19 mouse cellular contexts compared by ENCODE assay signal in the genomic region with DNA sequence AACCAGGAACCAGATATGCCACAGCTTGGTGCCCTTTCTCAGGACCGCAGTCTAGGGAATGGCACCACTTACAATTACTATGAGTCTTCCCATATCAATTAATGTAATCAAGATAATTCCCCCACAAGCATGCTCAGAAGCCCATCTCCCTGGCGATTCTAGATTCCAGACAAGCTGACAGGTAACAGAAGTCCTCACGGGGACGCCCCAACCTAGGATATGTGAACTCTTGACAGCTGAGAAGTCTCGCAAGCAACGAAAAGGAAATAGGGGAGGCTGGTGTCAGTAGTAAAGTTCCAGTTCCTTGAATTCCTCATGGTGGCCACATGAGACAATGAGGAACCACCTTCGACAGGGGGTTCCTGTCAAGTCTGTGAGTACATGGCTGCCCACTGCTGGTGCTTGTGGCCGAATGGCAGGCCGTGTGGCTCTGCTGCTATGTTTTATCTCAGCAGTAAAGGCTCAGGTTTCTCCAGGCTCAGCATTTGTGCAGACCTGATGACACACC. TPM values are rescaled to one million over a fixed set of nuclear protein-coding genes. Genes with fewer than 3 reads are reported as not detected.
A peak's percentile ranks its signal among the peaks of the same experiment; 100 is the strongest.
DNase-seq lines count a peak whose midpoint lies in the region; ATAC-seq and TF ChIP-seq lines count a peak whose summit lies in the region.
"Had no signal": no experiment of that assay in that cellular context is flagged by ENCODE, and none has a peak within 500 bp of the region (broad histone marks: within the 10 kb centered on the region; RNA-seq: fewer than 3 reads in every experiment).

No protein-coding gene starts in this region.

- no peak for ATAC-seq in liver, postnatal 0 days
- no peak for ATAC-seq in liver, embryonic 12.5 days
- peak; percentile 83 for ATAC-seq in megakaryocyte, adult 5-6 weeks (ENCODE audit: poor library complexity, severe bottlenecking)
- no peak for ATAC-seq in neural tube, embryonic 15.5 days (ENCODE audit: low FRiP score)
- ATAC-seq: forebrain, embryonic 13.5 days; intestine, embryonic 15.5 days had no signal

- no peak for TF ChIP-seq EP300 in liver, postnatal 0 days (IDR thresholded peaks at IDR 0.05; ENCODE audit: low read depth)
- no peak for TF ChIP-seq EP300 in CH12.LX (IDR thresholded peaks at IDR 0.05; ENCODE audit: low read length)

- in situ Hi-C loops in CH12.LX (cut with MboI; ENCODE audit: low pct_ligation_motif_present, low pct_unique_long_range_greater_than_20kb, low sequenced_read_pairs): loop anchor here (25.0 kb wide), 1 partner anchor 399 kb away; no protein-coding TSS in a partner anchor

- peak; percentile 88 for DNase-seq in heart, adult 11 months
- DNase-seq in heart, postnatal 14 days: no peak
- DNase-seq in liver, postnatal 0 days: no peak
- no peak for DNase-seq in CH12.LX (ENCODE audit: extremely low read depth)
- no peak for DNase-seq in ovary, postnatal 36 days (ENCODE audit: low spot score)
- DNase-seq: adrenal gland, postnatal 14 days; cerebellum, adult 11-12 months; heart, postnatal 36 days; liver; right cerebral cortex, adult 18-20 months; thymus, adult 2 months had no signal

- peak; percentile 49 for TF ChIP-seq RAD21 in CH12.LX (IDR thresholded peaks at IDR 0.05; ENCODE audit: low read depth, low read length)

- peaks cover 14% of the 10 kb centered on the region for H3K4me1 ChIP-seq in liver, postnatal 0 days (ENCODE audit: insufficient read depth)
- H3K4me1 ChIP-seq in liver, embryonic 12.5 days: peaks cover 7% of the 10 kb centered on the region; the same call in 1 of the 2 replicates
- H3K4me1 ChIP-seq in CH12.LX (ENCODE audit: control insufficient read depth in 1 of 2, insufficient read depth in 2 of 2): peaks cover 11 to 23% of the 10 kb centered on the region in 2 experiments
- H3K4me1 ChIP-seq in neural tube, embryonic 15.5 days: peaks cover 11% of the 10 kb centered on the region
- H3K4me1 ChIP-seq: forebrain, embryonic 13.5 days had no signal

- H3K9ac ChIP-seq in liver, postnatal 0 days (replicated peaks): no peak overlapping the region
- no peak overlapping the region for H3K9ac ChIP-seq in liver, embryonic 12.5 days
- no peak overlapping the region for H3K9ac ChIP-seq in CH12.LX (ENCODE audit: insufficient read depth, low read depth)
- no peak overlapping the region for H3K9ac ChIP-seq in neural tube, embryonic 15.5 days (replicated peaks)
- H3K9ac ChIP-seq: forebrain, embryonic 13.5 days; intestine, embryonic 15.5 days had no signal

- 46% methylated on average over 9 of the region's 9 CpGs for WGBS in liver, postnatal 0 days (ENCODE audit: insufficient replicate concordance)
- 34% methylated on average over 9 of the region's 9 CpGs for WGBS in liver, embryonic 12.5 days (ENCODE audit: insufficient replicate concordance)
- 83% methylated on average over 9 of the region's 9 CpGs for WGBS in neural tube, embryonic 15.5 days

- no peaks in the 10 kb centered on the region for H3K27me3 ChIP-seq in liver, postnatal 0 days (ENCODE audit: insufficient read depth, low read length)
- H3K27me3 ChIP-seq in liver, embryonic 12.5 days (replicated peaks): no peaks in the 10 kb centered on the region
- peaks cover 53% of the 10 kb centered on the region for H3K27me3 ChIP-seq in CH12.LX (replicated peaks)
- peaks cover 48% of the 10 kb centered on the region for H3K27me3 ChIP-seq in neural tube, embryonic 15.5 days (replicated peaks)
- H3K27me3 ChIP-seq: intestine, embryonic 15.5 days had no signal

- no peak for TF ChIP-seq POLR2A in CH12.LX (IDR thresholded peaks at IDR 0.05; ENCODE audit: low read depth, low read length)

- no peaks in the 10 kb centered on the region for H3K79me2 ChIP-seq in CH12.LX (replicated peaks; ENCODE audit: control insufficient read depth, extremely low read depth, insufficient read depth, poor library complexity, severe bottlenecking)

- intact Hi-C loops in heart, postnatal 14 days (cut with DNase I): no loop called here

- no peak overlapping the region for H3K4me3 ChIP-seq in liver, postnatal 0 days (ENCODE audit: low read depth, low read length)
- no peak overlapping the region for H3K4me3 ChIP-seq in liver, embryonic 12.5 days
- H3K4me3 ChIP-seq in CH12.LX (replicated peaks in 1 of 3; ENCODE audit: low read depth in 2 of 3, low read length in 2 of 3, poor library complexity in 1 of 3): no peak overlapping the region
- no peak overlapping the region for H3K4me3 ChIP-seq in neural tube, embryonic 15.5 days (replicated peaks)
- H3K4me3 ChIP-seq: forebrain, embryonic 13.5 days; heart, embryonic 10.5 days; intestine, embryonic 15.5 days had no signal

- no peak overlapping the region for H3K27ac ChIP-seq in liver, postnatal 0 days (ENCODE audit: low read depth)
- no peak overlapping the region for H3K27ac ChIP-seq in liver, embryonic 12.5 days
- no peak overlapping the region for H3K27ac ChIP-seq in CH12.LX (ENCODE audit: insufficient read depth, low read depth)
- H3K27ac ChIP-seq in neural tube, embryonic 15.5 days (replicated peaks): no peak overlapping the region
- H3K27ac ChIP-seq: forebrain, embryonic 13.5 days; heart, embryonic 10.5 days; intestine, embryonic 15.5 days; macrophage had no signal

- peak; percentile 51 for TF ChIP-seq CTCF in liver, postnatal 0 days (IDR thresholded peaks at IDR 0.05; ENCODE audit: low read depth)
- TF ChIP-seq CTCF in CH12.LX (conservative IDR thresholded peaks at IDR 0.05 in 1 of 2, IDR thresholded peaks at IDR 0.05 in 1 of 2; ENCODE audit: low read depth in 2 of 2, low read length in 2 of 2): peak in 1 of 2 experiments; percentile 45; a peak in 2 of 4 replicates

- H3K9me3 ChIP-seq in liver, postnatal 0 days (ENCODE audit: low read length): no peaks in the 10 kb centered on the region
- H3K9me3 ChIP-seq in liver, embryonic 12.5 days (replicated peaks): no peaks in the 10 kb centered on the region
- H3K9me3 ChIP-seq in CH12.LX (replicated peaks; ENCODE audit: low read length): no peaks in the 10 kb centered on the region
- no peaks in the 10 kb centered on the region for H3K9me3 ChIP-seq in neural tube, embryonic 15.5 days (replicated peaks)
- H3K9me3 ChIP-seq: forebrain, embryonic 13.5 days; G1E; heart, embryonic 10.5 days; intestine, embryonic 15.5 days had no signal

- no peaks in the 10 kb centered on the region for H3K36me3 ChIP-seq in liver, postnatal 0 days (replicated peaks; ENCODE audit: insufficient read depth, low read length)
- H3K36me3 ChIP-seq in liver, embryonic 12.5 days: no peaks in the 10 kb centered on the region
- H3K36me3 ChIP-seq in CH12.LX (replicated peaks in 1 of 2; ENCODE audit: control insufficient read depth in 1 of 2, insufficient read depth in 1 of 2, low read length in 1 of 2): no peaks in the 10 kb centered on the region
- H3K36me3 ChIP-seq in neural tube, embryonic 15.5 days: no peaks in the 10 kb centered on the region
- H3K36me3 ChIP-seq: G1E; heart, embryonic 10.5 days; intestine, embryonic 15.5 days had no signal

- no peak overlapping the region for H3K4me2 ChIP-seq in liver, postnatal 0 days (ENCODE audit: low read depth, low read length)
- H3K4me2 ChIP-seq in liver, embryonic 12.5 days: no peak overlapping the region
- H3K4me2 ChIP-seq in CH12.LX (ENCODE audit: insufficient read depth, low read depth, poor library complexity, severe bottlenecking): no peak overlapping the region
- H3K4me2 ChIP-seq in neural tube, embryonic 15.5 days: no peak overlapping the region
- H3K4me2 ChIP-seq: forebrain, embryonic 13.5 days; intestine, embryonic 15.5 days had no signal

- dilution Hi-C loops in CH12.LX (cut with MboI; ENCODE audit: extremely low pct_ligation_motif_present, extremely low pct_unique_long_range_greater_than_20kb, low sequenced_read_pairs): no loop called here

TF ChIP-seq in CH12.LX, 34 proteins besides CTCF, POLR2A, EP300 and RAD21:
- TF ChIP-seq CHD1 (IDR thresholded peaks at IDR 0.05; ENCODE audit: low read depth, low read length): no peak
- TF ChIP-seq TBP (conservative IDR thresholded peaks at IDR 0.05; ENCODE audit: low read depth, low read length): no peak
- TF ChIP-seq SMC3 (IDR thresholded peaks at IDR 0.05; ENCODE audit: low read depth, low read length): peak; percentile 30; the same call in 1 of the 2 replicates
- TF ChIP-seq BHLHE40 (IDR thresholded peaks at IDR 0.05; ENCODE audit: low read depth, low read length): no peak

RNA-seq across cellular contexts. Expression of a gene that starts 48.7 kb away (rescaled TPM):
- total RNA-seq in heart, postnatal 14 days (2021): 10 to 100 TPM; 21.4 to 25.3 TPM
- 14.6 and 16.6 TPM in 2 replicates for polyA plus RNA-seq in liver, postnatal 0 days (2015; fragmentation: Nextera tagmentation; extraction: Ambion mirVana)
- polyA plus RNA-seq in liver, embryonic 12.5 days (2016; fragmentation: Nextera tagmentation; extraction: Ambion mirVana): 47.2 and 47.3 TPM in 2 replicates
- total RNA-seq in CH12.LX (2012; rRNA removed): 33.9 and 37.2 TPM in 2 replicates
- total RNA-seq in CH12.LX (2014; rRNA removed): 55.5 and 56.0 TPM in 2 replicates
- 54.8 and 54.9 TPM in 2 replicates for polyA plus RNA-seq in CH12.LX (2012; ENCODE audit: insufficient read length, low read depth)
- 21.3 and 22.2 TPM in 2 replicates for total RNA-seq in megakaryocyte, adult 5-6 weeks (2015)
- total RNA-seq in megakaryocyte, adult 5-6 weeks (2017): 42.8 and 44.8 TPM in 2 replicates
- polyA plus RNA-seq in neural tube, embryonic 15.5 days (2015; fragmentation: Nextera tagmentation; extraction: Ambion mirVana): 41.7 and 44.4 TPM in 2 replicates

RNA-seq across cellular contexts. Expression of a gene that starts 56.2 kb away (rescaled TPM):
- total RNA-seq in heart, postnatal 14 days (2021): 10 to 100 TPM; 39.6 to 41.3 TPM
- polyA plus RNA-seq in liver, postnatal 0 days (2015; fragmentation: Nextera tagmentation; extraction: Ambion mirVana): 26.2 and 29.7 TPM in 2 replicates
- polyA plus RNA-seq in liver, embryonic 12.5 days (2016; fragmentation: Nextera tagmentation; extraction: Ambion mirVana): 38.5 and 39.0 TPM in 2 replicates
- total RNA-seq in CH12.LX (2012; rRNA removed) (5.2 and 6.6 TPM in 2 replicates), CH12.LX (2014; rRNA removed) (2.5 TPM in 2 replicates)
- 15.6 and 17.1 TPM in 2 replicates for polyA plus RNA-seq in CH12.LX (2012; ENCODE audit: insufficient read length, low read depth)
- 43.1 and 60.4 TPM in 2 replicates for total RNA-seq in megakaryocyte, adult 5-6 weeks (2015)
- total RNA-seq in megakaryocyte, adult 5-6 weeks (2017): 22.4 and 28.3 TPM in 2 replicates
- polyA plus RNA-seq in neural tube, embryonic 15.5 days (2015; fragmentation: Nextera tagmentation; extraction: Ambion mirVana): 98.6 and 99.7 TPM in 2 replicates
